Mouse (Mus musculus) thymus, postnatal 14 days (tissue): Measurements from ENCODE around the gene Zfp870.
"Not testable (repeated sequence)": the region's sequence is repeated elsewhere in the genome, so short reads cannot be mapped to it uniquely, and the experiment has no call there.

Experiments used
- DNase-seq: peaks from one replicate; pipeline ENCODE4 v3.0.0; 2021

Zfp870 gene

DNA sequence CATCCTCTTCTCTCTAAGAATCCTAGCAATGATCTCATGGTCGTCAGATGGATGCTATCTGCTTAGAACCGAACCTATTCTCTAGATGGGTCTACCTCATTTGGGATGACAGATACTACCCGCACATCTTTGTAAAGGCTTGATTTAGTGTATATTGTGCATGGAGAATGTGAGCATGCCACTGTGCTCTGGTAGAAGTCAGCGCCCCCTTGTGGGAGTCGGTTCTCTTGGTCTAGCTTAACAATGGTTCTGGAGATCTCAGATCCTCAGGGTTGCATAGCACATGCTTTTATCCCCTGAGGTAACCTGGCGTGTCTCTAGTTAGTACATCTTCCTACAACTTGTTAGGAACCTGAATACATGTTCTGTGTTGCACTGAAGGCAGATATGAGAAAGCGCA, 24.2 kb downstream of the Zfp870 start:
- not testable (repeated sequence) for DNase-seq

DNA sequence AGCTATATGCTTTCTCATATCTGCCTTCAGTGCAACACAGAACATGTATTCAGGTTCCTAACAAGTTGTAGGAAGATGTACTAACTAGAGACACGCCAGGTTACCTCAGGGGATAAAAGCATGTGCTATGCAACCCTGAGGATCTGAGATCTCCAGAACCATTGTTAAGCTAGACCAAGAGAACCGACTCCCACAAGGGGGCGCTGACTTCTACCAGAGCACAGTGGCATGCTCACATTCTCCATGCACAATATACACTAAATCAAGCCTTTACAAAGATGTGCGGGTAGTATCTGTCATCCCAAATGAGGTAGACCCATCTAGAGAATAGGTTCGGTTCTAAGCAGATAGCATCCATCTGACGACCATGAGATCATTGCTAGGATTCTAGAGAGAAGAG, 34.7 kb downstream of the Zfp870 start:
- not testable (repeated sequence) for DNase-seq

DNA sequence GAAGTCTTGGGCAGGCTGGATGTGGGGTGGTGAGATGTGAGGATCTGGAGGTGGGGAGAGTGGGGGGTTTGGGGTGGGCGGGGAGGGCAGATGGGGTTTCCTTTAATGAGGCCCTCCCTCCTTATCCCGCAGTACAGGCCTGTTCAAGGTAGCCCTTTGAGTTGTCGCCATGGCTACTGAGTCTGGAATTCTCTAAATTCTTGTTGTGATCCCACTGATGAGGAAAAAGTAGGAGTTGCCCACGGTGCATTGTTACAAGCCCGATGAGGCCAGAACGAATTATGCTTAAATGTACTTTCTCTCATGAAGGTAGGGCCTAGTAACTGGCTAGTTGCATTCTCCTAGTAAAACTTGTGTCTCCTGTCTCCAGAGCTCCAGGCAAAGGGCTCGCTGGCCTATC, 39.9 kb downstream of the Zfp870 start:
- no peak for DNase-seq

DNA sequence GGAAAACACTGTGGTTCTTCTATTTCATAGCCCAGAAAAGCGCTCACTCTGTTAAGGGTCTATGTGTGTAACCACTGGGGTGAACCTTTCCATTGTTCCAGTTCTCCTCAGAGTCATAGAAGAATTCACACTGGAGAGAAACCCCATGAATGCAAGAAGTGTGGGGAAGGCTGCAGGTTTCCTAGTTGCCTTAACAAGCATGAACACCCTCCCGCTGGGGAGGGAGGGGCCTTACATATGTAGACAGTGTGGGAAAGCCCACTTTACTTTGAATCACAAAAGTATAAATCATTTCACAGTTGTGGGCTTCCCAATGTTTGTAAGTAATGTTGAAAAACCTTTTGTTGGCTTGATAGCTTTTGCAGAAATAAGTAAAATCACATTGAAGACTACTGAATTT, 50.1 kb downstream of the Zfp870 start:
- no peak for DNase-seq

DNA sequence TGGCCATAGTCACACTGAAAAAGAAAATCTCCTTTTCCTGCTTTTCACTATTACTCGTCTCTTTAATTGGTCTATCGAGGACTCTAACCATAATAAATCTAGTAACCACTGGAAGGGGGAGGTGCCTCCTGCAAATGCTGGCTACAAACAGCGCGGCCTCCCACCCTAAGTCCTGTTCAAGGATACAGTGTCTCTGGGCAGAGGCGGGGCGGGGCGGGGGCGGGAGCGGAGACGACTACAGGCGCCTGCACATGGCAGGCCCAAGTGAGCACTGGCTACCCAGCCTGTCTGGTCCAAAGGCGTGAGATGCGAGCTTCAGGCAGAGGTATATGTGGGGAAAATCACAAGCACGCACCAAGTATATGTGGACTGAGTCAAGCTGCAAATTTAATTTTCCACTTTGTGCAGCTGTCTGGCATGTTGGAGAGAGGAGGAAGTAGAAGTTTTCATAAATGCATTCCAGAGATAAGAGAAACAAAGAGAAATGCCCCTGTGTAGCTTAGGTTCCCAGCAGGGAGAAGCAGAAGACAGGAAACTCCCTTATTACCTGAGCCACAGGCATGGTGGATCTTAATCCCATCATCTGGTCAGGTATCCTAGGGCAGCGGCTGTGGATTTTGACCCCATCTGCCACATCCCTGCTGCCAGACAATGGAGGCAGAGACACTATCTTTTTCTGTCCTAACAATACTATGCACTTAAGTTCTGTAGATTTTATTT, 52.2 kb downstream of the Zfp870 start:
- no peak for DNase-seq

DNA sequence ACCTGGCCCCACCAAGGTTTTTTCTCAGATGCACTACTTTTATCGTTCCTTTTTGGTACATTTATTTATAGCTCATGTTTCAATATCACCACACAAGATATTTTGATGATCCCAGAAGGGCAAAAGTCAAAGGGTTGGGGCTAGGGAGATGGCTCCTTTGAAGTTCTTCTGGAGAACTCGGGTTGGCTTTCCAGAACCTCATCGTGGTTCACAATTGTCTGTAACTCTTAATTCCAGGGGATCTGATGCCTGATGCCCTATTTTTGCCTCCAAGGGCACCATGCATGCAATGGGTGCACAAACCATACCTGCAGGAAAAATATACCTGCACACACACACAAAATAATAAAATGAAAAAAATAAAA, 61.0 kb downstream of the Zfp870 start:
- DNase-seq: no peak

DNA sequence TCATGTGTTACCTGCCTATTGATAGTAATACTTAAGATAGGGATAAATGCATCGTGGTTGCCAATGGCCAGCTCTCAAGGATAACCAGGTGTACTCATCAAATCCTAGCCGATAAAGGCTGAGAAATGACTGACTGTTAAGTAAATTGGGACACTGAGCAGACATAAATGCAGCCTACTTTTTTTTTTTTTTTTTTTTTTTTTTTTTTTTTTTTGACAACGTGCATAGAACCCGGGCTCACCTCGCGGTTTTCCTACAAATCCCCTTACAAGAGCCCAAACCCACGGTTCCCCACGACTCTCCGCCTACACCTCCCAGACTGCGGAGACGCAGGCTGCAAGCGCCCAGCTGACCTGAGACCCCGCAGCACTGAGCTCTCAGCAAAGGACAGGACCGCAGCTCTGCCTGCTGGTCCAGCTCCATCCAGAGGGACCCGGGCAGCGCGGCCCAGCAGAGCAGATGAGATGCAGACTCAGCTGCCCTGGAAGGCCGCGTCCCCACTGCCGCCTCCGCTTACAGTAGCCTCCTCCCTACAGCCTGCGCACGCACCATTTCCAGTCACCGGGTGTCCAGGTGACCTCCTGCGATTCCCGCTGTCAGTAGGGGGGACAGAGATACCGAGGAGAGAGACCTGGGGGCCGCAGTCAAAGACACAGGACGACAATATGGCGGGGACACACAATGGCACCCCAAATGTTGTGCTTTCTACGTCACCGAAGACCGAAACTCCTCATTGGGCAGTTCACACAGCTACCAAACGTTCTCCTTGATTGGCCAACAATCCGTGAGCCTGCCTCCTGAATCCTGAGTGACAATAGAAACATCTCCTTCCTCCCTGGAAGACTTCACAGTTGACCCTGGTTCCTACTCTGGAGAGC, 61.7 kb downstream of the Zfp870 start, which contains the start of gene Zfp799:
Zfp799 (minus strand) TSS at position 722 of the 878 bp plus-strand sequence.
- DNase-seq: peak; percentile 73
